Mouse (Mus musculus) CH12.LX (cell line): ENCODE measurements around the gene Fbxw8. TPM values are rescaled to one million over a fixed set of nuclear protein-coding genes. Genes with fewer than 3 reads are reported as not detected.

Experiments
- DNase-seq: peaks from one replicate; pipeline ENCODE4 v3.0.0-alpha.2; 2013; ENCODE audit errors: extremely low read depth
- H3K27ac ChIP-seq: 2 replicates; pipeline ENCODE4 v1.5.1; 2012; ENCODE audit warnings: low read depth, mild to moderate bottlenecking, control low read depth, moderate library complexity; ENCODE audit not compliant: insufficient read depth
- H3K27me3 ChIP-seq: replicated peaks from 2 replicates; pipeline ENCODE3; 2012; ENCODE audit warnings: inconsistent platforms
- H3K36me3 ChIP-seq, 2 experiments: replicated peaks in 1 of 2; 2 replicates each; pipeline versions ENCODE3 to v1.6.1; 2012; ENCODE audit warnings: inconsistent platforms in 1 of 2, low read length in 1 of 2, mild to moderate bottlenecking in 1 of 2, mixed read lengths in 1 of 2, moderate library complexity in 1 of 2; ENCODE audit not compliant: control insufficient read depth in 1 of 2, insufficient read depth in 1 of 2
- H3K4me1 ChIP-seq, 2 experiments: 2 replicates each; pipeline ENCODE4 v1.6.1; 2012; ENCODE audit warnings: inconsistent platforms in 1 of 2, moderate library complexity in 1 of 2; ENCODE audit not compliant: insufficient read depth in 2 of 2, control insufficient read depth in 1 of 2
- H3K4me2 ChIP-seq: 2 replicates; pipeline ENCODE4 v1.6.1; 2012; ENCODE audit warnings: low read depth, mild to moderate bottlenecking, control low read depth; ENCODE audit not compliant: poor library complexity, insufficient read depth, severe bottlenecking
- H3K4me3 ChIP-seq, 3 experiments: fragments of 150-350 bp in 1 of 3; sonication (generic) in 1 of 3; replicated peaks in 1 of 3; 2 replicates each; pipeline versions ENCODE3 to v1.5.1; 2011 to 2012; ENCODE audit warnings: low read depth in 2 of 3, low read length in 2 of 3, mild to moderate bottlenecking in 2 of 3, moderate library complexity in 2 of 3, control low read depth in 1 of 3, improper control_type of control experiment in 1 of 3, inconsistent platforms in 1 of 3, mixed read lengths in 1 of 3; ENCODE audit not compliant: poor library complexity in 1 of 3
- H3K79me2 ChIP-seq: replicated peaks from 2 replicates; pipeline ENCODE4 v1.6.1; 2012; ENCODE audit warnings: mild to moderate bottlenecking, moderate library complexity; ENCODE audit not compliant: control insufficient read depth, poor library complexity, insufficient read depth, severe bottlenecking; ENCODE audit errors: extremely low read depth
- H3K9ac ChIP-seq: 2 replicates; pipeline ENCODE4 v1.6.1; 2012; ENCODE audit warnings: low read depth, mild to moderate bottlenecking, control low read depth, moderate library complexity; ENCODE audit not compliant: insufficient read depth
- H3K9me3 ChIP-seq: replicated peaks from 2 replicates; pipeline ENCODE3; 2012; ENCODE audit warnings: low read length, inconsistent platforms, mixed read lengths
- BHLHE40 ChIP-seq: IDR thresholded peaks from 2 replicates; pipeline ENCODE4 v1.6.1; 2011; ENCODE audit warnings: mild to moderate bottlenecking, low read depth, low read length, improper control_type of control experiment
- EP300 ChIP-seq: IDR thresholded peaks from 2 replicates; pipeline ENCODE4 v1.6.1; 2011; ENCODE audit warnings: low read length, improper control_type of control experiment
- ETS1 ChIP-seq: conservative IDR thresholded peaks from 2 replicates; pipeline ENCODE4 v1.6.1; 2012; ENCODE audit warnings: low read depth, mild to moderate bottlenecking, inconsistent platforms, low read length, improper control_type of control experiment, moderate library complexity
- HCFC1 ChIP-seq: IDR thresholded peaks from 2 replicates; pipeline ENCODE4 v1.6.1; 2012; ENCODE audit warnings: low read depth, mild to moderate bottlenecking, inconsistent platforms, low read length, improper control_type of control experiment
- JUN ChIP-seq: IDR thresholded peaks from 2 replicates; pipeline ENCODE4 v1.6.1; 2011; ENCODE audit warnings: low read depth, mild to moderate bottlenecking, low read length, improper control_type of control experiment, moderate library complexity; ENCODE audit not compliant: insufficient read depth
- JUND ChIP-seq: conservative IDR thresholded peaks from 2 replicates; pipeline ENCODE4 v1.6.1; 2011; ENCODE audit warnings: low read depth, low read length, improper control_type of control experiment
- KAT2A ChIP-seq: IDR thresholded peaks from 2 replicates; pipeline ENCODE4 v1.6.1; 2012; ENCODE audit warnings: low read length, improper control_type of control experiment, inconsistent platforms; ENCODE audit not compliant: insufficient replicate concordance
- MAFK ChIP-seq: IDR thresholded peaks from 2 replicates; pipeline ENCODE4 v1.6.1; 2011; ENCODE audit warnings: low read length, improper control_type of control experiment; ENCODE audit not compliant: insufficient replicate concordance
- MEF2A ChIP-seq: IDR thresholded peaks from 2 replicates; pipeline ENCODE4 v1.6.1; 2014; ENCODE audit warnings: low read depth, mild to moderate bottlenecking, inconsistent platforms, low read length, improper control_type of control experiment, borderline replicate concordance
- MYC ChIP-seq: IDR thresholded peaks from 2 replicates; pipeline ENCODE4 v1.6.1; 2011; ENCODE audit warnings: low read depth, mild to moderate bottlenecking, improper control_type of control experiment, low read length
- NELFE ChIP-seq: IDR thresholded peaks from 2 replicates; pipeline ENCODE4 v1.6.1; 2011; ENCODE audit warnings: low read depth, low read length, improper control_type of control experiment
- PAX5 ChIP-seq: IDR thresholded peaks from 2 replicates; pipeline ENCODE4 v1.6.1; 2012; ENCODE audit warnings: low read length, inconsistent platforms, mixed read lengths
- POLR2A ChIP-seq: IDR thresholded peaks from 2 replicates; pipeline ENCODE4 v1.6.1; 2011; ENCODE audit warnings: low read depth, mild to moderate bottlenecking, improper control_type of control experiment, low read length
- RCOR1 ChIP-seq: conservative IDR thresholded peaks from 2 replicates; pipeline ENCODE4 v1.6.1; 2012; ENCODE audit warnings: low read depth, mild to moderate bottlenecking, inconsistent platforms, low read length, improper control_type of control experiment
- SIN3A ChIP-seq: IDR thresholded peaks from 2 replicates; pipeline ENCODE4 v1.6.1; 2012; ENCODE audit warnings: low read length, improper control_type of control experiment, inconsistent platforms
- SMC3 ChIP-seq: IDR thresholded peaks from 2 replicates; pipeline ENCODE4 v1.6.1; 2011; ENCODE audit warnings: low read depth, low read length, improper control_type of control experiment
- TBP ChIP-seq: conservative IDR thresholded peaks from 2 replicates; pipeline ENCODE4 v1.6.1; 2011; ENCODE audit warnings: low read depth, low read length, improper control_type of control experiment
- UBTF ChIP-seq: IDR thresholded peaks from 2 replicates; pipeline ENCODE4 v1.6.1; 2012; ENCODE audit warnings: low read depth, mild to moderate bottlenecking, inconsistent platforms, low read length, improper control_type of control experiment, moderate library complexity
- USF1 ChIP-seq: IDR thresholded peaks from 2 replicates; pipeline ENCODE4 v1.6.1; 2014; ENCODE audit warnings: low read depth, mild to moderate bottlenecking, inconsistent platforms, low read length, improper control_type of control experiment
- USF2 ChIP-seq: conservative IDR thresholded peaks from 2 replicates; pipeline ENCODE4 v1.6.1; 2011; ENCODE audit warnings: low read depth, low read length, improper control_type of control experiment
- ZKSCAN1 ChIP-seq: IDR thresholded peaks from 2 replicates; pipeline ENCODE4 v1.6.1; 2012; ENCODE audit warnings: low read depth, inconsistent platforms, low read length, improper control_type of control experiment, borderline replicate concordance
- ZMIZ1 ChIP-seq: IDR thresholded peaks from 2 replicates; pipeline ENCODE4 v1.6.1; 2012; ENCODE audit warnings: low read depth, mild to moderate bottlenecking, inconsistent platforms, low read length, improper control_type of control experiment
- dilution Hi-C: fragments of 300-500 bp; cut with MboI; formaldehyde crosslinking; loops from 2 replicates; pipeline ENCODE4 v1.14.3; 2020; ENCODE audit warnings: low sequenced_read_pairs; ENCODE audit not compliant: extremely low pct_unique_long_range_greater_than_20kb, extremely low pct_ligation_motif_present
- in situ Hi-C: fragments of 300-500 bp; cut with MboI; formaldehyde crosslinking; loops from 3 replicates; pipeline ENCODE4 v1.14.3; 2019; ENCODE audit warnings: low sequenced_read_pairs, low pct_ligation_motif_present, low pct_unique_long_range_greater_than_20kb, mixed read lengths
- polyA plus RNA-seq: library from polyadenylated mRNA; unstranded; fragments of >175 nt; gene quantifications from 2 replicates; pipeline ENCODE4 v1.2.1, GENCODE M21; 2012; ENCODE audit warnings: low read depth; ENCODE audit not compliant: insufficient read length
- total RNA-seq, 2 experiments: library from RNA; depleted of rRNA; stranded (reverse); fragments of 300-350 nt in 1 of 2; fragments of >200 nt in 1 of 2; gene quantifications; 2 replicates each; pipeline ENCODE4 v1.2.3; 2012 to 2014

Gene Fbxw8
- total and polyA plus RNA-seq, 3 experiments: 41.7 to 50.9 (median 47.3) TPM

- Histone ChIP-seq H3K79me2 (no peaks in the 10 kb centered on the region), H3K9me3 (no peaks in the 10 kb centered on the region), H3K4me3 (no peak overlapping the region), H3K27me3 (no peaks in the 10 kb centered on the region), H3K27ac (no peak overlapping the region), H3K4me2 (no peak overlapping the region), H3K9ac (no peak overlapping the region), H3K4me1 (no peaks in the 10 kb centered on the region), H3K36me3 (peaks cover 27 to 83% of the 10 kb centered on the region in 2 experiments)
- TF ChIP-seq MYC (no peak), PAX5 (no peak), SMC3 (no peak), BHLHE40 (no peak), JUND (no peak), UBTF (no peak), USF2 (no peak), NELFE (no peak), RCOR1 (no peak), TBP (no peak), KAT2A (no peak), POLR2A (no peak), HCFC1 (no peak), SIN3A (no peak), EP300 (no peak)
- DNase-seq: no peak
- dilution Hi-C loops: no loop called here
- in situ Hi-C loops: no loop called here
These were observed 56.0 kb downstream of the Fbxw8 start for GRCm38 (mm10) chr5:118099069-118099869.

GRCm38 (mm10) chr5:118096317-118096716 lies 58.9 kb downstream of the Fbxw8 start:
- Histone ChIP-seq H3K9me3 (peaks cover under 1% of the 10 kb centered on the region), H3K9ac (no peak overlapping the region), H3K4me3 (no peak overlapping the region), H3K79me2 (no peaks in the 10 kb centered on the region), H3K27ac (no peak overlapping the region), H3K4me2 (no peak overlapping the region), H3K27me3 (no peaks in the 10 kb centered on the region), H3K36me3 (peaks cover 56 to 99% of the 10 kb centered on the region in 2 experiments), H3K4me1 (no peaks in the 10 kb centered on the region)
- dilution Hi-C loops: no loop called here
- in situ Hi-C loops: no loop called here
- DNase-seq: no peak
- TF ChIP-seq MEF2A (no peak), USF1 (no peak), SIN3A (no peak), ZMIZ1 (no peak), HCFC1 (no peak), SMC3 (no peak), JUN (no peak), POLR2A (no peak), ETS1 (no peak), UBTF (no peak), MAFK (no peak), ZKSCAN1 (no peak)
